Mouse (Mus musculus) lung, postnatal 14 days (tissue): Measurements from ENCODE around the gene Wnt3a.
A peak's percentile ranks its signal among the peaks of the same experiment; 100 is the strongest.
"Not testable (repeated sequence)": the region's sequence is repeated elsewhere in the genome, so short reads cannot be mapped to it uniquely, and the experiment has no call there.

Experiments used
- DNase-seq: peaks from one replicate; pipeline ENCODE4 v3.0.0; 2021

Gene Wnt3a

GRCm38 (mm10) chr11:59216955-59217354 is 73.6 kb downstream of the Wnt3a start:
- DNase-seq: no peak

- DNase-seq: no peak
These were observed 77.6 kb downstream of the Wnt3a start for GRCm38 (mm10) chr11:59212892-59213494.

GRCm38 (mm10) chr11:59212320-59212719 is 78.2 kb downstream of the Wnt3a start:
- not testable (repeated sequence) for DNase-seq

- not testable (repeated sequence) for DNase-seq
These were observed 79.0 kb downstream of the Wnt3a start for GRCm38 (mm10) chr11:59211561-59211960.

GRCm38 (mm10) chr11:59210020-59210419 is 80.5 kb downstream of the Wnt3a start:
- no peak for DNase-seq

- DNase-seq: no peak
These were observed 81.0 kb downstream of the Wnt3a start for GRCm38 (mm10) chr11:59209580-59209979.

GRCm38 (mm10) chr11:59209003-59209441 is 81.5 kb downstream of the Wnt3a start:
- peak; percentile 71 for DNase-seq

GRCm38 (mm10) chr11:59208153-59208831 is 82.3 kb downstream of the Wnt3a start, which contains the start of gene 2310033P09Rik:
2310033P09Rik (plus strand) TSS chr11:59208321.
- DNase-seq: peak; percentile 93

- peak; percentile 96 for DNase-seq
These were observed 88.2 kb downstream of the Wnt3a start, which contains the start of gene Mrpl55 for GRCm38 (mm10) chr11:59202081-59202995. Mrpl55 (plus strand) TSS chr11:59202486.

- no peak for DNase-seq
These were observed 89.1 kb downstream of the Wnt3a start for GRCm38 (mm10) chr11:59201216-59202002.
